Mouse (Mus musculus): ENCODE results near the gene Ttc3. TPM values are rescaled to one million over a fixed set of nuclear protein-coding genes. Genes with fewer than 3 reads are reported as not detected.
"Not testable (repeated sequence)": the region's sequence is repeated elsewhere in the genome, so short reads cannot be mapped to it uniquely, and the experiment has no call there.

Ttc3 gene
- total RNA-seq, 1 experiment from 2014 or later: 37.3 TPM

- ATAC-seq (replicated peaks; ENCODE audit: insufficient number of reproducible peaks, low FRiP score, low TSS enrichment, poor library complexity, severe bottlenecking): no peak
These were observed 40.9 kb downstream of the Ttc3 start for GRCm38 (mm10) chr16:94411287-94411686.

- no peak for ATAC-seq (replicated peaks; ENCODE audit: insufficient number of reproducible peaks, low FRiP score, low TSS enrichment, poor library complexity, severe bottlenecking)
These were observed 41.8 kb downstream of the Ttc3 start for GRCm38 (mm10) chr16:94412198-94412597.

- ATAC-seq (replicated peaks; ENCODE audit: insufficient number of reproducible peaks, low FRiP score, low TSS enrichment, poor library complexity, severe bottlenecking): no peak
These were observed 42.3 kb downstream of the Ttc3 start for GRCm38 (mm10) chr16:94412760-94413159.

GRCm38 (mm10) chr16:94414151-94414550 lies 43.7 kb downstream of the Ttc3 start:
- no peak for ATAC-seq (replicated peaks; ENCODE audit: insufficient number of reproducible peaks, low FRiP score, low TSS enrichment, poor library complexity, severe bottlenecking)

GRCm38 (mm10) chr16:94420498-94420897 lies 50.1 kb downstream of the Ttc3 start:
- no peak for ATAC-seq (replicated peaks; ENCODE audit: insufficient number of reproducible peaks, low FRiP score, low TSS enrichment, poor library complexity, severe bottlenecking)

- no peak for ATAC-seq (replicated peaks; ENCODE audit: insufficient number of reproducible peaks, low FRiP score, low TSS enrichment, poor library complexity, severe bottlenecking)
These were observed 58.5 kb downstream of the Ttc3 start for GRCm38 (mm10) chr16:94428948-94429347.

- no peak for ATAC-seq (replicated peaks; ENCODE audit: insufficient number of reproducible peaks, low FRiP score, low TSS enrichment, poor library complexity, severe bottlenecking)
These were observed 65.2 kb downstream of the Ttc3 start for GRCm38 (mm10) chr16:94435495-94436234.

GRCm38 (mm10) chr16:94436801-94437200 lies 66.4 kb downstream of the Ttc3 start:
- ATAC-seq (replicated peaks; ENCODE audit: insufficient number of reproducible peaks, low FRiP score, low TSS enrichment, poor library complexity, severe bottlenecking): no peak

GRCm38 (mm10) chr16:94441361-94441760 lies 70.9 kb downstream of the Ttc3 start:
- ATAC-seq (replicated peaks; ENCODE audit: insufficient number of reproducible peaks, low FRiP score, low TSS enrichment, poor library complexity, severe bottlenecking): no peak

- no peak for ATAC-seq (replicated peaks; ENCODE audit: insufficient number of reproducible peaks, low FRiP score, low TSS enrichment, poor library complexity, severe bottlenecking)
These were observed 78.7 kb downstream of the Ttc3 start for GRCm38 (mm10) chr16:94449151-94449550.

GRCm38 (mm10) chr16:94449632-94450031 lies 79.2 kb downstream of the Ttc3 start:
- no peak for ATAC-seq (replicated peaks; ENCODE audit: insufficient number of reproducible peaks, low FRiP score, low TSS enrichment, poor library complexity, severe bottlenecking)

- no peak for ATAC-seq (replicated peaks; ENCODE audit: insufficient number of reproducible peaks, low FRiP score, low TSS enrichment, poor library complexity, severe bottlenecking)
These were observed 81.4 kb downstream of the Ttc3 start for GRCm38 (mm10) chr16:94451545-94452488.

GRCm38 (mm10) chr16:94452768-94453167 lies 82.3 kb downstream of the Ttc3 start:
- ATAC-seq (replicated peaks; ENCODE audit: insufficient number of reproducible peaks, low FRiP score, low TSS enrichment, poor library complexity, severe bottlenecking): no peak

GRCm38 (mm10) chr16:94454146-94454545 lies 83.7 kb downstream of the Ttc3 start:
- ATAC-seq (replicated peaks; ENCODE audit: insufficient number of reproducible peaks, low FRiP score, low TSS enrichment, poor library complexity, severe bottlenecking): no peak

GRCm38 (mm10) chr16:94464067-94464466 lies 93.6 kb downstream of the Ttc3 start:
- ATAC-seq (replicated peaks; ENCODE audit: insufficient number of reproducible peaks, low FRiP score, low TSS enrichment, poor library complexity, severe bottlenecking): no peak

- no peak for ATAC-seq (replicated peaks; ENCODE audit: insufficient number of reproducible peaks, low FRiP score, low TSS enrichment, poor library complexity, severe bottlenecking)
These were observed 95.5 kb downstream of the Ttc3 start for GRCm38 (mm10) chr16:94465900-94466299.

GRCm38 (mm10) chr16:94466317-94466716 lies 95.9 kb downstream of the Ttc3 start:
- not testable (repeated sequence) for ATAC-seq (replicated peaks; ENCODE audit: insufficient number of reproducible peaks, low FRiP score, low TSS enrichment, poor library complexity, severe bottlenecking)

GRCm38 (mm10) chr16:94467337-94468055 lies 97.1 kb downstream of the Ttc3 start:
- no peak for ATAC-seq (replicated peaks; ENCODE audit: insufficient number of reproducible peaks, low FRiP score, low TSS enrichment, poor library complexity, severe bottlenecking)

GRCm38 (mm10) chr16:94468391-94468790 lies 98.0 kb downstream of the Ttc3 start:
- ATAC-seq (replicated peaks; ENCODE audit: insufficient number of reproducible peaks, low FRiP score, low TSS enrichment, poor library complexity, severe bottlenecking): no peak
